Mouse (Mus musculus) G1E (cell line): ENCODE measurements at regions not wholly inside any gene's neighbourhood (a gene's known extent, or its start where the extent isn't known, plus 50 kb on each side); places are given as distances from the start of the nearest gene placed in this dataset.

Experiments
- ATAC-seq: 2 replicates; pipeline ENCODE4 v1.8.0; 2016; ENCODE audit warnings: mild to moderate bottlenecking; ENCODE audit not compliant: insufficient number of reproducible peaks, poor library complexity, low FRiP score, severe bottlenecking; ENCODE audit errors: extremely low read depth
- DNase-seq: peaks from one replicate; pipeline ENCODE4 v3.0.0; 2012; ENCODE audit warnings: low spot score
- H3K27me3 ChIP-seq: 2 replicates; pipeline ENCODE4 v1.6.1; 2012; ENCODE audit warnings: mild to moderate bottlenecking, low read length, inconsistent platforms; ENCODE audit not compliant: insufficient read depth
- H3K36me3 ChIP-seq: replicated peaks from 2 replicates; pipeline ENCODE3; 2012; ENCODE audit warnings: mild to moderate bottlenecking, inconsistent platforms
- H3K4me1 ChIP-seq: 2 replicates; pipeline ENCODE4 v1.6.1; 2012; ENCODE audit warnings: low read depth, low read length, inconsistent platforms, mixed read lengths; ENCODE audit not compliant: insufficient read depth
- H3K4me3 ChIP-seq: 2 replicates; pipeline ENCODE4 v1.5.1; 2012; ENCODE audit warnings: low read depth, mild to moderate bottlenecking, inconsistent platforms, low read length, moderate library complexity, mixed read lengths
- H3K9me3 ChIP-seq: replicated peaks from 2 replicates; pipeline ENCODE4 v1.6.1; 2012; ENCODE audit warnings: inconsistent platforms
- CTCF ChIP-seq: IDR thresholded peaks from 2 replicates; pipeline ENCODE4 v1.5.1; 2012; ENCODE audit warnings: low read depth, low read length, inconsistent platforms, mixed read lengths
- GATA1 ChIP-seq: IDR thresholded peaks from 2 replicates; pipeline ENCODE4 v1.6.1; 2012; ENCODE audit warnings: borderline replicate concordance, low read length, inconsistent platforms, mixed read lengths
- GATA2 ChIP-seq: IDR thresholded peaks from 2 replicates; pipeline ENCODE4 v1.6.1; 2012; ENCODE audit warnings: low read depth, low read length, inconsistent platforms, borderline replicate concordance
- POLR2AphosphoS5 ChIP-seq: IDR thresholded peaks from 2 replicates; pipeline ENCODE4 v1.6.1; 2012; ENCODE audit warnings: low read depth, low read length, inconsistent platforms; ENCODE audit not compliant: insufficient replicate concordance
- TAL1 ChIP-seq: conservative IDR thresholded peaks from 2 replicates; pipeline ENCODE4 v1.6.1; 2012; ENCODE audit warnings: low read depth, low read length, inconsistent platforms, mixed read lengths

DNA sequence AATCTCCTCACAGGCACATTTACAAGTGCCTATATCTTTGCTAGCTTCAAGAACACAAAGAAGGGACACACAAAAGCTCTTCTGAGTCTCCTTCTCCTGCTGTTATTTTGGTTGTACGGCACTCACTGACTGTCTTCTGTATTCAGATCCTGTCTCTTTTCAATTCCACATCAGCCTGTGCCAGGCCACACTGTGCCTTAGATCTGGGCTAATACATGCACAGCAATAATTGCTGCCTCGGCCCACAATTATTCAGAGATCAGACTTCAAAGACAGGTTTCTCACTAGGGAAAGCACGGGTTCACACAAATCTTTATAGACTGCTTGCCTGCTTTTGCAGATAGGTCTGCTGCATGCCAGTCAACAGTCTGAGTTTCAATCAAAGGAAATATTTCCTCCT lies 617.8 kb downstream of the Ipo11 start:
- DNase-seq: no peak
- H3K27me3 ChIP-seq: peaks cover 7% of the 10 kb centered on the region

GRCm38 (mm10) chr13:106318476-106318875 lies 618.3 kb downstream of the Ipo11 start:
- no peak overlapping the region for H3K4me3 ChIP-seq
- H3K36me3 ChIP-seq: no peaks in the 10 kb centered on the region
- DNase-seq: no peak
- H3K4me1 ChIP-seq: no peaks in the 10 kb centered on the region
- no peak for ATAC-seq
- H3K9me3 ChIP-seq: no peaks in the 10 kb centered on the region
- no peak for TF ChIP-seq GATA2
- no peak for TF ChIP-seq CTCF
- TF ChIP-seq TAL1: no peak
- TF ChIP-seq GATA1: no peak
- no peak for TF ChIP-seq POLR2AphosphoS5
- H3K27me3 ChIP-seq: peaks cover 7% of the 10 kb centered on the region

More for the DNA sequence above, 617.8 kb downstream of the Ipo11 start:
- TF ChIP-seq CTCF: no peak
- TF ChIP-seq GATA2: no peak
- no peak for TF ChIP-seq TAL1
- no peak for TF ChIP-seq GATA1
- no peak for TF ChIP-seq POLR2AphosphoS5
- no peak overlapping the region for H3K4me3 ChIP-seq
- no peak for ATAC-seq
- H3K36me3 ChIP-seq: no peaks in the 10 kb centered on the region
- no peaks in the 10 kb centered on the region for H3K4me1 ChIP-seq
- no peaks in the 10 kb centered on the region for H3K9me3 ChIP-seq

DNA sequence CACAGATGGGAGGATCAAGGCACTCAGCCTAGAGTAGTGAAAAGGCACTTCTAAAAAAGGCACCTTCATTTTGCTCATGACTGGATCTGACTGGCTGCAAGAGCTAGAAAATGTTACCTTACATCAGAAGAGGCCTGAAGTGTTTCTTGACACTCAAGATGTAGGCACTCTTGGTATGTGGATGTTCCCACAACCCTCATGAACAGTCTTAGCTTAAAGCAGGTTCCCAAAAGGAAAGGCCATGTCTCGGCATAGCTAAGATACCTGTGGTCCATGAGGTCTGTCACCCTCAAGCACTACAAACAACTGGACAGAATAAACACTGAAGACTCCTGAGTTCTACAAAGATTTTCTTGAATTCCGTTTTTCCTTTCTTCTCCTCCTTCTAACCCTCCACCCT lies 619.5 kb downstream of the Ipo11 start:
- TF ChIP-seq GATA1 (no peak), GATA2 (no peak), CTCF (no peak), POLR2AphosphoS5 (no peak), TAL1 (no peak)
- H3K9me3 ChIP-seq: no peaks in the 10 kb centered on the region
- H3K36me3 ChIP-seq: no peaks in the 10 kb centered on the region
- ATAC-seq: no peak
- no peaks in the 10 kb centered on the region for H3K4me1 ChIP-seq
- DNase-seq: no peak
- no peak overlapping the region for H3K4me3 ChIP-seq
- peaks cover 7% of the 10 kb centered on the region for H3K27me3 ChIP-seq

DNA sequence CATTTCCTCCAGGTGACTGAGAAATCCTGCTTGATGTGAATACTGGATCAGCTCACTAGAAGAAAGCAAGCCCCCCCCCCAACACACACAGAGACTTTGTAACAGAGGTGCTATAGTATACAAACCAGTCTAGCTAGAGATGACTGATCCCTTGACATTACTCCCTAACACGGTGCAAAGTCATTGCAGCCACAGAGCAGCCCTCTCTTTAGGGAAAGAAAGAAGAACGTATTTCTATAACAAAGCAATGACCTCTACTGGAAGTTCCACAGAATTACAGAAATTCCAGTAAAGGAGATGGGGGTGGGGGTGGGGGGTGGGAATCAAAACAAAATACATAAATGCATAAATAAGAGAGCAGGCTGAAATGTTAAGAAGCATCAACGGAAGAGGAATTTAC lies 655.6 kb downstream of the Ipo11 start:
- ATAC-seq: no peak
- no peak for TF ChIP-seq GATA2
- no peak for TF ChIP-seq GATA1
- no peak for TF ChIP-seq CTCF
- no peak for TF ChIP-seq POLR2AphosphoS5
- no peaks in the 10 kb centered on the region for H3K9me3 ChIP-seq
- no peak for DNase-seq
- no peaks in the 10 kb centered on the region for H3K36me3 ChIP-seq
- H3K4me3 ChIP-seq: no peak overlapping the region
- no peaks in the 10 kb centered on the region for H3K4me1 ChIP-seq
- H3K27me3 ChIP-seq: no peaks in the 10 kb centered on the region

DNA sequence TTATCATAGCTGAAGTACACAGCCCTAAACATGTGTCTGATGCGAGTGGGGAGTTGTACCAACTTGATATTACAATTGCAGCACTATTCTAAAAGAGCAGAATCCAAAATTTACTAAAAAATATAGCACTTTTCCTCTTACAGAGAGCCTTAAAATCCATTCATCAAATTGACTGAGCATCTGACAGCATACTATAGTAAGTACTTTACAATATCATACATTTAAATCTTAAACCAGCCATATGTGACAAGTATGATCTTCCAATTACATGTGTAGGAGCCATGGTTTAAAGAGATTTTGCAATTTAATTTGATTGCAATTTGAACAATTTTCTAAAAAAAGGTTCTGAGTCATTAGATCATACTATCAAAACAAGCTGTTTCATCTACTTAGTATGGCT lies 676.9 kb downstream of the Ipo11 start:
- TF ChIP-seq GATA2: no peak
- TF ChIP-seq CTCF: no peak
- no peak for TF ChIP-seq POLR2AphosphoS5
- TF ChIP-seq TAL1: no peak
- no peak for TF ChIP-seq GATA1
- DNase-seq: no peak
- H3K27me3 ChIP-seq: no peaks in the 10 kb centered on the region

More for the DNA sequence above, 676.9 kb downstream of the Ipo11 start:
- no peak for ATAC-seq
- H3K4me3 ChIP-seq: no peak overlapping the region
- no peaks in the 10 kb centered on the region for H3K36me3 ChIP-seq
- no peaks in the 10 kb centered on the region for H3K4me1 ChIP-seq
- no peaks in the 10 kb centered on the region for H3K9me3 ChIP-seq
